Mouse (Mus musculus) embryonic fibroblast, embryonic 13.5 days (primary cell): Measurements from ENCODE around the gene Sycp2l.

ENCODE experiments used
- CTCF ChIP-seq: IDR thresholded peaks from 2 replicates; pipeline ENCODE4 v1.5.1; 2011; ENCODE audit warnings: mild to moderate bottlenecking, control low read depth, low read length, moderate library complexity, borderline replicate concordance; ENCODE audit not compliant: insufficient read depth
- POLR2A ChIP-seq: IDR thresholded peaks from 2 replicates; pipeline ENCODE4 v1.6.1; 2011; ENCODE audit warnings: low read depth, mild to moderate bottlenecking, control low read depth, low read length, moderate library complexity

GRCm38 (mm10) chr13:41084521-41084920, 29.6 kb upstream of the Sycp2l start:
- no peak for TF ChIP-seq CTCF
- TF ChIP-seq POLR2A: no peak
